Mouse (Mus musculus) intestine, postnatal 0 days (tissue): Measurements from ENCODE around the gene Tmc3. TPM values are rescaled to one million over a fixed set of nuclear protein-coding genes. Genes with fewer than 3 reads are reported as not detected.

Experiments used
- ATAC-seq: fragments of 200-750 bp; cut with Nextera tagmentation; 2 replicates; pipeline ENCODE4 v1.8.0; 2017; ENCODE audit warnings: mild to moderate bottlenecking, moderate TSS enrichment, moderate library complexity
- H3K27ac ChIP-seq: fragments of 300-500 bp; sonication (generic); 2 replicates; pipeline ENCODE4 v1.5.1; 2014; ENCODE audit warnings: mild to moderate bottlenecking, low read depth, low read length, moderate library complexity
- H3K27me3 ChIP-seq: fragments of 300-500 bp; sonication (generic); replicated peaks from 2 replicates; pipeline ENCODE4 v1.6.1; 2014; ENCODE audit warnings: low read length, mixed read lengths; ENCODE audit not compliant: control insufficient read depth, insufficient read depth
- H3K36me3 ChIP-seq: fragments of 300-500 bp; sonication (generic); 2 replicates; pipeline ENCODE4 v1.6.1; 2014; ENCODE audit warnings: mild to moderate bottlenecking, moderate library complexity; ENCODE audit not compliant: control insufficient read depth, insufficient read depth
- H3K4me1 ChIP-seq: fragments of 300-500 bp; sonication (generic); replicated peaks from 2 replicates; pipeline ENCODE4 v1.6.1; 2014; ENCODE audit warnings: antibody characterized with exemption, low read length, mixed read lengths; ENCODE audit not compliant: control insufficient read depth, insufficient read depth
- H3K4me2 ChIP-seq: fragments of 300-500 bp; sonication (generic); replicated peaks from 2 replicates; pipeline ENCODE4 v1.6.1; 2014; ENCODE audit warnings: low read depth, mild to moderate bottlenecking, moderate library complexity
- H3K4me3 ChIP-seq: fragments of 300-500 bp; sonication (generic); 2 replicates; pipeline ENCODE4 v1.5.1; 2014; ENCODE audit warnings: low read depth, low read length
- H3K9ac ChIP-seq: fragments of 300-500 bp; sonication (generic); 2 replicates; pipeline ENCODE4 v1.6.1; 2014; ENCODE audit warnings: mild to moderate bottlenecking, low read depth, low read length
- H3K9me3 ChIP-seq: fragments of 300-500 bp; sonication (generic); 2 replicates; pipeline ENCODE4 v1.6.1; 2016; ENCODE audit warnings: mixed run types; ENCODE audit not compliant: control insufficient read depth
- CTCF ChIP-seq: sonication (generic); IDR thresholded peaks from 2 replicates; pipeline ENCODE4 v1.5.1; 2016; ENCODE audit warnings: low read depth, mild to moderate bottlenecking, control low read depth, antibody characterized with exemption, moderate library complexity
- WGBS: fragments of 180-500 bp; shearing (Covaris S2); extraction: QIAGEN DNeasy Blood & Tissue Kit; methylation state at CpG from one replicate; pipeline ENCODE4 v1.1.7; 2014; 5-methylcytosine and 5-hydroxymethylcytosine counted together
- polyA plus RNA-seq: library from polyadenylated mRNA; unstranded; fragments of >200 nt; fragmentation: Nextera tagmentation; extraction: Ambion mirVana; gene quantifications from 2 replicates; pipeline ENCODE4 v1.2.1, GENCODE M21; 2015

Gene Tmc3
- polyA plus RNA-seq, 1 experiment from 2014 or later: 1.1 TPM

DNA sequence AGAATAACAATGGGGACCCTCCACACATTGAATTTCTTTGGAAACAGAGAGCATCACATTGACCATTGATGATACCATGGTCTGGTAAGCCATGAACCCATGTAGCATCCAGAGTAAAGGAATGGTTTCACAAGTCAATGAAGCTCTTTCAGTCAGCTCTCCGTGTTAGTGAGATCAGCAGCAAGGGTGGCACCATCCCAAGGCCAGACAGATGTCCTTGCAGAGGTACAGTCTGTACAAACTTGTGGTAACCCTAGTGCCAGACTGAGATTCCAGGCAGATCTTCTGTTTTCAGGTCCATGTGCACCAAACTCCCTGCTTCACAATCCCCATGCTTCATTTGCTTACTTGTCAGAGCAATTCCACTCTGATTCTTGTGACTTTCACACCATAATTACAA is 39.3 kb downstream of the Tmc3 start:
- WGBS: 86% methylated on average over 1 of the region's 1 CpGs
- TF ChIP-seq CTCF: no peak
- Histone ChIP-seq H3K4me3 (no peak overlapping the region), H3K27me3 (no peaks in the 10 kb centered on the region), H3K4me1 (no peaks in the 10 kb centered on the region), H3K36me3 (no peaks in the 10 kb centered on the region), H3K9me3 (no peaks in the 10 kb centered on the region), H3K9ac (no peak overlapping the region), H3K27ac (no peak overlapping the region), H3K4me2 (no peak overlapping the region)
- no peak for ATAC-seq

DNA sequence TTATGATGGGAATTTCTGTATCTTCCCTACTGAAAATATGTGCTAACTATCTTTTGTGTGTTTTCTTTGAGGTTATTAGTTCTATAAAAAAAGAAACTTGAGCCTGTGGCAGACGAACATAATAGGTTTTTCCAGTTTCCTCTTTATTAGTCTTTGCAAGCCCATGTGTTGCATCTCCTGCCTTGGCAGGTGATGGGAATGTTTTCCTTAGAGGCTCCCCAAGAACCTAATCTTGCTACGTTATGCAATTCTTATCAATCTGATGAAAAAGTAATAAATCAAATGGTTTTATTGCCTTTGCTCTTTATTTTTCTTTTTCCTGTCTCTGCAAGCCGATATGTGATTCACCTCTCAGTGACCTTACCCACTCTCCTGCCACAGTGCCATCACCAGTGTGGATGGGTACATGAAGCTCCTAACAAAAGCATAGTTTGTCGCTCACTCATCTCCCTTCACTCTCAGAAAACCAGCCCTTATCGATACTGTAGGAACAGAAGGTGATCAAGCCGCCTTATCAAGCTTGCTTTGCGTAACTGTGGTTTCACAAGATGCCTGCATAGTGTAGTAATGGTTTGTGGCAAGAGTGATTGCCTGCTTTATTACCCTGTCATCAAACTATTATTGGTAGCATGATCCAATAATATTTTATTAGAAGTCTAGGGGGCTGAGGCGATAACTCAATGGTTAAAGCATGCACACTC is 42.0 kb downstream of the Tmc3 start:
- H3K27ac ChIP-seq: peak overlapping the region; percentile 62
- 36% methylated on average over 8 of the region's 8 CpGs for WGBS
- H3K27me3 ChIP-seq: no peaks in the 10 kb centered on the region
- ATAC-seq: peak; percentile 82
- peaks cover 9% of the 10 kb centered on the region; the same call in 1 of the 2 replicates for H3K4me1 ChIP-seq
- no peak overlapping the region for H3K9ac ChIP-seq
- no peak for TF ChIP-seq CTCF
- no peak overlapping the region for H3K4me3 ChIP-seq
- no peaks in the 10 kb centered on the region for H3K9me3 ChIP-seq
- H3K36me3 ChIP-seq: no peaks in the 10 kb centered on the region
- H3K4me2 ChIP-seq: peak overlapping the region; percentile 37; the same call in 1 of the 2 replicates

DNA sequence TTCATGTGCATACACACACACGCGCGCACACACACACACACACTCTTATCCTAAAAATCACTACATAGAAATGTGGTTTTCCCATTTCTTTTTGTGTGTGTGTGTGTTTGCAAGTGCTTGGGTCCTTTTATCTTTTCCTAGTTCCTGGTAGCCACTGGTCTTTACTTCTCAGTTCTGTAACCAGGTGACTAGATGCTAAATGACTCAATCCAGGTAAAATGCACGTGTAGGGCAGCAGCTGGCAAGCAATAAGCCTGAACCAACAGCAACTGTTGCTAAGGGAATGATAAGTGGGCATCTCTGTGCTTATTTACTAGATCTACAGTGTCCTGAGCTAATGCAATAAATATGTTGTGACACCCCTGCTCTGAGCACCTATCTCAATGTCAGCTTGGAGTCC is 42.6 kb downstream of the Tmc3 start:
- no peaks in the 10 kb centered on the region for H3K9me3 ChIP-seq
- peak; percentile 73 for ATAC-seq
- no peaks in the 10 kb centered on the region for H3K27me3 ChIP-seq
- WGBS: 59% methylated on average over 4 of the region's 4 CpGs
- no peak for TF ChIP-seq CTCF
- H3K4me1 ChIP-seq: peaks cover 9% of the 10 kb centered on the region; the same call in 1 of the 2 replicates
- H3K9ac ChIP-seq: no peak overlapping the region
- H3K4me3 ChIP-seq: no peak overlapping the region
- H3K4me2 ChIP-seq: peak overlapping the region; percentile 37; the same call in 1 of the 2 replicates
- peak overlapping the region; percentile 62 for H3K27ac ChIP-seq
- H3K36me3 ChIP-seq: no peaks in the 10 kb centered on the region

DNA sequence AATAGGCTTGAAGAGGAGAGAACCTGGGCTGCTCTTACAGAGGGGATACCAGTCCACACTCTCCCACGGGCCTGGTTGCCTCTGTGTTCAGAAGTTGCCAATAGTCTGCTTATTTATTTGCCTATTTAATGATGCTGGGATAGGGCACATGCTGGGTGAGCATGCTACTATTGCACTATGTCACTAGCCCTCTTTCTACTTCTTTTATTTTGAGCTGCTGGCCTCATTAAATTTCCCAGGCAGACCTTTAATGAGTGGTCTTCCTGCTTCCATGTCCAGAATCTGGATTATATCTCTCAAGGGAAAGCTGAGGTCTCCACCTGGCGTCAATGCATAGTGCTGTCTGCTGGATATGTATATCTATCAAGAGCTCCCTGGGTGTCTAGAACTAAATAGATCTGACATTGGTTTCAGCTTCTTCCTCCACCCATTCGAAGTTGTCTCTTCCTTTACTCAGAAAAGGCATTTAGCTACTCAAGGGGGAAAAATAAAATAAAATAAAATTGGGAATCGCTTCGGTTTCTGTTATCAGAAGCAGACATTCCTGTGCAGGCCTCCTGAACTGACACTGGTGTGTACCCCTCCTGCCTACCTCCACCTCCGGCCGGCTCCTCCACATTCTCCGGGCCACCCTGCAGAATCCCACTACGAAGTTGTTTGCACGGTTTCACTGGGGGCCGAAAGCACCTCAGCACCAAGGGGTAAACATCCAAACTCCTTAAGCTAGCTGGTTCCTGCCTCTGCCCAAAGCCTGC is 46.5 kb downstream of the Tmc3 start:
- Histone ChIP-seq H3K27me3 (no peaks in the 10 kb centered on the region), H3K9ac (peak overlapping the region; percentile 66), H3K4me1 (peaks cover 20% of the 10 kb centered on the region; the same call in 1 of the 2 replicates), H3K27ac (peak overlapping the region; percentile 86; the same call in 1 of the 2 replicates), H3K4me3 (peak overlapping the region; percentile 79), H3K4me2 (peak overlapping the region; percentile 81), H3K36me3 (peaks cover 4% of the 10 kb centered on the region; the same call in 1 of the 2 replicates), H3K9me3 (no peaks in the 10 kb centered on the region)
- ATAC-seq: 0 out of 2 replicates have a peak, but pooled peaks have one; percentile 1
- peak; percentile 49 for TF ChIP-seq CTCF
- WGBS: 5% methylated on average over 11 of the region's 11 CpGs

DNA sequence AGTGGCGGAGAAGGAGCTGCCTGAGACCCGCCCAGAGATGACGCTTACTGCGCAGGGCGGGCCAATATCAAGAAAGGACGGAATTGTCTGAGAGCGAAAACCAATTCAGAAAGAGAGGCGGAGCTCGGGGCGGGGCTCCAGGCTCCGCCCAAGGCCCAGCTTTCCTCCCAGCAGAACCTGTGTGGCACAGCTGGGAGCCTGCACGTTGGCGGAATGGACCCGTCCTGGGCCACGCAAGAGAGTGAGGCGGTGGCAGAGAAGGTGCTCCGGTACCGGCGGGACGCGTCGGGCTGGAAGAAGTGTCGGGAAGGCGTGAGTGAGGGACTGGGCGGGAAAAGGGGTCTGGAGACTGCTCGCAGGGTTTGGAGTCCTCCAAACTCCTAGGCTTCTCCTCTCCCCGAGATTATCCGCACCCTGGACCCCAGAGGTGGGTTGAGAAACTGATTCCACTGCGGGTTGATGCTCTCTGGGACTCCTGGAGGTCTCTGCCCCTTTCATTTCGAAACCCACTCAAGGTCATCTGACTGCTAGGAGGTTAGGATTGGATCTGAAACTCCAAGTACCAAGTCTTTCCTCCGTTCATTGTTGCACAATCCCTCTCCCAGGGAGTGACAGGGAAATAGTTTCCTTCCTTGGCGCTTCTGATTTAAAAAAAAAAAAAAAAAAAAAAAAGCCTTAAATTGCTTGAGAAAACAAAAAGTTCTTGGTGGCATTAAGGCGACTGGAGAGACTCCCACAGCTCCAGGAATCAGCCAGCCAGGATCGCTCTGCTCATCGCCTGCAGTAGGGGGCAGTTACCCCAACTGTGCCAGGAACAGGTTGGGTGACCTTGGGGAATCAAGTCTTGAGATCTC is 47.3 kb downstream of the Tmc3 start, which contains the start of gene Stard5:
Stard5 (plus strand) TSS at position 132 of the 854 bp plus-strand sequence.
- Histone ChIP-seq H3K4me3 (peak within 1 kb of the TSS; percentile 79), H3K27ac (peak within 1 kb of the TSS; percentile 86), H3K9me3 (no peaks in the 10 kb centered on the region), H3K9ac (peak within 1 kb of the TSS; percentile 66), H3K27me3 (no peaks in the 10 kb centered on the region), H3K36me3 (peaks cover 12% of the 10 kb centered on the region; the same call in 1 of the 2 replicates), H3K4me1 (peaks cover 20% of the 10 kb centered on the region; the same call in 1 of the 2 replicates), H3K4me2 (peak within 1 kb of the TSS; percentile 81)
- ATAC-seq: peak; percentile 87
- WGBS: under 1% methylated on average over 35 of the region's 35 CpGs
- peak; percentile 39 for TF ChIP-seq CTCF
